Mouse (Mus musculus) megakaryocyte, embryonic 14.5 days (primary cell): ENCODE data around the gene Minpp1.

Experiments
- FLI1 ChIP-seq: IDR thresholded peaks from 2 replicates; pipeline ENCODE4 v1.6.1; 2012; ENCODE audit warnings: low read length, inconsistent platforms, mixed read lengths
- GATA1 ChIP-seq: IDR thresholded peaks from 3 replicates; pipeline ENCODE4 v1.6.1; 2012; ENCODE audit warnings: mixed read lengths, low read length, inconsistent platforms, borderline replicate concordance

- no peak for TF ChIP-seq GATA1
- no peak for TF ChIP-seq FLI1
Measured at GRCm38 (mm10) chr19:32492339-32492738, 6.8 kb downstream of the Minpp1 start.
